Mouse (Mus musculus) midbrain, embryonic 11.5 days (tissue): Measurements from ENCODE around the gene Dennd6a. TPM values are rescaled to one million over a fixed set of nuclear protein-coding genes. Genes with fewer than 3 reads are reported as not detected.
A peak's percentile ranks its signal among the peaks of the same experiment; 100 is the strongest.

Source experiments
- ATAC-seq: fragments of 200-750 bp; cut with Nextera tagmentation; 2 replicates; pipeline ENCODE4 v1.8.0; 2017; ENCODE audit warnings: moderate TSS enrichment, moderate library complexity; ENCODE audit not compliant: low FRiP score
- DNase-seq: peaks from one replicate; pipeline ENCODE4 v3.0.0; 2015; ENCODE audit warnings: low spot score; ENCODE audit errors: missing footprints
- H3K27ac ChIP-seq: fragments of 300-500 bp; sonication (generic); 2 replicates; pipeline ENCODE4 v1.5.1; 2014; ENCODE audit warnings: low read depth, low read length
- H3K27me3 ChIP-seq: fragments of 300-500 bp; sonication (generic); 2 replicates; pipeline ENCODE4 v1.6.1; 2014; ENCODE audit warnings: mild to moderate bottlenecking, low read length, moderate library complexity, mixed read lengths; ENCODE audit not compliant: control insufficient read depth, insufficient read depth
- H3K36me3 ChIP-seq: fragments of 300-500 bp; sonication (generic); 2 replicates; pipeline ENCODE4 v1.6.1; 2014; ENCODE audit warnings: mild to moderate bottlenecking, low read length, moderate library complexity, mixed read lengths; ENCODE audit not compliant: control insufficient read depth, insufficient read depth
- H3K4me1 ChIP-seq: fragments of 300-500 bp; sonication (generic); 2 replicates; pipeline ENCODE4 v1.6.1; 2014; ENCODE audit warnings: low read length; ENCODE audit not compliant: control insufficient read depth, insufficient read depth
- H3K4me2 ChIP-seq: fragments of 300-500 bp; sonication (generic); 2 replicates; pipeline ENCODE4 v1.6.1; 2014; ENCODE audit warnings: mild to moderate bottlenecking, moderate library complexity
- H3K4me3 ChIP-seq: fragments of 300-500 bp; sonication (generic); 2 replicates; pipeline ENCODE4 v1.5.1; 2014; ENCODE audit warnings: low read depth, low read length
- H3K9ac ChIP-seq: fragments of 300-500 bp; sonication (generic); 2 replicates; pipeline ENCODE4 v1.6.1; 2014; ENCODE audit warnings: low read length
- H3K9me3 ChIP-seq: fragments of 300-500 bp; sonication (generic); 2 replicates; pipeline ENCODE4 v1.6.1; 2016; ENCODE audit warnings: low read length; ENCODE audit not compliant: control insufficient read depth
- WGBS: fragments of 180-500 bp; shearing (Covaris S2); extraction: QIAGEN DNeasy Blood & Tissue Kit; methylation state at CpG from one replicate; pipeline ENCODE4 v1.1.7; 2014; 5-methylcytosine and 5-hydroxymethylcytosine counted together
- polyA plus RNA-seq: library from polyadenylated mRNA; unstranded; fragments of >200 nt; fragmentation: Nextera tagmentation; extraction: Ambion mirVana; gene quantifications from 2 replicates; pipeline ENCODE4 v1.2.1, GENCODE M21; 2014

The Dennd6a gene
- polyA plus RNA-seq, 1 experiment from 2014 or later: 39.7 TPM

- WGBS: 91% methylated on average over 7 of the region's 7 CpGs
- no peak for ATAC-seq
Measured at GRCm38 (mm10) chr14:26558536-26558935, 15.1 kb upstream of the Dennd6a start.

GRCm38 (mm10) chr14:26562247-26562646 is 11.4 kb upstream of the Dennd6a start:
- Histone ChIP-seq H3K27me3 (no peaks in the 10 kb centered on the region), H3K4me1 (no peaks in the 10 kb centered on the region), H3K9me3 (no peaks in the 10 kb centered on the region), H3K36me3 (no peaks in the 10 kb centered on the region), H3K9ac (no peak overlapping the region), H3K4me3 (no peak overlapping the region), H3K4me2 (no peak overlapping the region), H3K27ac (no peak overlapping the region)
- no peak for ATAC-seq
- WGBS: 90% methylated on average over 2 of the region's 2 CpGs
- no peak for DNase-seq

More at GRCm38 (mm10) chr14:26558536-26558935, 15.1 kb upstream of the Dennd6a start:
- Histone ChIP-seq H3K36me3 (no peaks in the 10 kb centered on the region), H3K4me2 (no peak overlapping the region), H3K9ac (no peak overlapping the region), H3K27me3 (no peaks in the 10 kb centered on the region), H3K4me1 (no peaks in the 10 kb centered on the region), H3K27ac (no peak overlapping the region), H3K9me3 (no peaks in the 10 kb centered on the region), H3K4me3 (no peak overlapping the region)
- DNase-seq: no peak

- Histone ChIP-seq H3K4me1 (no peaks in the 10 kb centered on the region), H3K9me3 (no peaks in the 10 kb centered on the region), H3K9ac (no peak overlapping the region), H3K27me3 (no peaks in the 10 kb centered on the region), H3K36me3 (no peaks in the 10 kb centered on the region), H3K27ac (no peak overlapping the region), H3K4me2 (no peak overlapping the region), H3K4me3 (no peak overlapping the region)
- ATAC-seq: no peak
- DNase-seq: no peak
- WGBS: 88% methylated on average over 4 of the region's 4 CpGs
Measured at GRCm38 (mm10) chr14:26569880-26570279, 3.8 kb upstream of the Dennd6a start.

GRCm38 (mm10) chr14:26571951-26572675 is 1.5 kb upstream of the Dennd6a start:
- Histone ChIP-seq H3K9ac (no peak overlapping the region), H3K9me3 (no peaks in the 10 kb centered on the region), H3K36me3 (no peaks in the 10 kb centered on the region), H3K4me2 (no peak overlapping the region), H3K27ac (no peak overlapping the region), H3K4me1 (no peaks in the 10 kb centered on the region), H3K27me3 (no peaks in the 10 kb centered on the region), H3K4me3 (no peak overlapping the region)
- ATAC-seq (no peak), DNase-seq (peak; percentile 68)
- whole genome bisulfite sequencing: 59% methylated on average over 4 of the region's 4 CpGs

GRCm38 (mm10) chr14:26576255-26576780 is 2.7 kb downstream of the Dennd6a start:
- WGBS: 72% methylated on average over 3 of the region's 3 CpGs
- H3K4me2 ChIP-seq: no peak overlapping the region
- no peaks in the 10 kb centered on the region for H3K36me3 ChIP-seq
- H3K4me1 ChIP-seq: peaks cover 4% of the 10 kb centered on the region; the same call in 1 of the 2 replicates
- ATAC-seq (no peak), DNase-seq (no peak)
- H3K9ac ChIP-seq: no peak overlapping the region
- no peak overlapping the region for H3K4me3 ChIP-seq
- H3K27me3 ChIP-seq: no peaks in the 10 kb centered on the region
- no peaks in the 10 kb centered on the region for H3K9me3 ChIP-seq
- H3K27ac ChIP-seq: no peak overlapping the region

- Histone ChIP-seq H3K9me3 (no peaks in the 10 kb centered on the region), H3K36me3 (peaks cover 5% of the 10 kb centered on the region; the same call in 1 of the 2 replicates), H3K9ac (no peak overlapping the region), H3K4me2 (peak overlapping the region; percentile 79; the same call in 1 of the 2 replicates), H3K27ac (no peak overlapping the region), H3K27me3 (no peaks in the 10 kb centered on the region), H3K4me1 (peaks cover 4% of the 10 kb centered on the region; the same call in 1 of the 2 replicates), H3K4me3 (no peak overlapping the region)
- WGBS: 71% methylated on average over 6 of the region's 6 CpGs
- ATAC-seq (peak; percentile 26), DNase-seq (peak; percentile 85)
Measured at GRCm38 (mm10) chr14:26578791-26579191, 5.1 kb downstream of the Dennd6a start.

GRCm38 (mm10) chr14:26579346-26580343 is 6.0 kb downstream of the Dennd6a start:
- WGBS: under 1% methylated on average over 75 of the region's 79 CpGs

GRCm38 (mm10) chr14:26583645-26584044 is 10.0 kb downstream of the Dennd6a start:
- DNase-seq: no peak
- Histone ChIP-seq H3K36me3 (peaks cover 5% of the 10 kb centered on the region; the same call in 1 of the 2 replicates), H3K4me2 (no peak overlapping the region), H3K27me3 (no peaks in the 10 kb centered on the region), H3K9me3 (no peaks in the 10 kb centered on the region), H3K4me3 (no peak overlapping the region), H3K27ac (no peak overlapping the region), H3K9ac (no peak overlapping the region), H3K4me1 (peaks cover 4% of the 10 kb centered on the region; the same call in 1 of the 2 replicates)
- no peak for ATAC-seq
- WGBS: 88% methylated on average over 2 of the region's 3 CpGs

More at GRCm38 (mm10) chr14:26579346-26580343, 6.0 kb downstream of the Dennd6a start:
- ATAC-seq: peak; percentile 95
- Histone ChIP-seq H3K9me3 (no peaks in the 10 kb centered on the region), H3K9ac (peak overlapping the region; percentile 99), H3K27ac (peak overlapping the region; percentile 89), H3K36me3 (peaks cover 5% of the 10 kb centered on the region; the same call in 1 of the 2 replicates), H3K4me1 (peaks cover 4% of the 10 kb centered on the region; the same call in 1 of the 2 replicates), H3K4me2 (peak overlapping the region; percentile 79), H3K4me3 (peak overlapping the region; percentile 92), H3K27me3 (no peaks in the 10 kb centered on the region)
- peak; percentile 98 for DNase-seq
